Mouse (Mus musculus) duodenum, adult 2 months (tissue): ENCODE results near the gene Tmc4. TPM values are rescaled to one million over a fixed set of nuclear protein-coding genes. Genes with fewer than 3 reads are reported as not detected.

Experiments used
- polyA plus RNA-seq: library from polyadenylated mRNA; depleted of rRNA; stranded (reverse); fragments of >200 nt; gene quantifications from 2 replicates; pipeline ENCODE4 v1.2.3, GENCODE M21; 2012; ENCODE audit warnings: low replicate concordance; rRNA removed

Gene Tmc4
- 201 and 223 TPM in 2 replicates for polyA plus RNA-seq

DNA sequence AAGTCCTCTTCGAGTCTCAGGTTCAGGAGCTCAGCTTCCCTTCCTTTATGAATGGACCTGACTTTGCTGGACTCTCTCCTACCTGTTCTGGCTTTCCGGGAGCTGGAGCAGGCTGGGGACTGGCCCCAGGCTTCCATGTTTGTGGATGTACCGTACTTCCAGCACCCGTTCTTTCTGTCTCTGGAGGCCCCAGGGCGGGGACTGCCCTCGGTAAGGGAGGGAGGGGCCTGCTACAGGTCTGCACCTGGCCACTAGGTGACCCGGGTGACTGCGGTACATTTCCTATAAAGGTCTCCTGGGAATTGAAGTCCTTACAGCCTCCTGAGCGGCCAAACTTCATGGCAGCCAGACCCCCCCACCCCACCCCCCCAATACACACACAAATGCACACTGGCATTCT, at the start of gene Tmc4:
Gene Tmc4 (minus strand): TSS at position 212 of the 400 bp plus-strand sequence.

DNA sequence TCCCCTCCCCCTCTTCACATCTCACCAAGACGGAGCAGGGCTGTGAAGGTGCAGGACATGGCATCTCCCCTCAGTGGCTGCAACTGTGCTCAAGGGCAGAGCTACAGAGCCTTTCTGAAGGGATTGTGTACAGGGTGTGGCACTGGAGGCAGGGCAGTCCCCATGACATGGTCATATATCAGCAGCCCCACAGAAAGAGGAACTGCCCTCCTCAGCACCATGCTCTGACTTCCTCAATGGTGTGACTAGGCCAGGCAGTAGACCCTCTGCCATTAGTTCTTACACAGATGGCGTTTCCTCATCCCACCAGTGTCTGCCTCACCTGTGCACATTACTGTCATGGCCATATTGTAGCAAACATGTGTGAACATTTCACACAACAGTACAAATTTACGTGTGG, 42.9 kb upstream of the Tmc4 start, which contains the start of gene Pirb:
Gene Pirb (minus strand): TSS at position 124 of the 400 bp plus-strand sequence.

DNA sequence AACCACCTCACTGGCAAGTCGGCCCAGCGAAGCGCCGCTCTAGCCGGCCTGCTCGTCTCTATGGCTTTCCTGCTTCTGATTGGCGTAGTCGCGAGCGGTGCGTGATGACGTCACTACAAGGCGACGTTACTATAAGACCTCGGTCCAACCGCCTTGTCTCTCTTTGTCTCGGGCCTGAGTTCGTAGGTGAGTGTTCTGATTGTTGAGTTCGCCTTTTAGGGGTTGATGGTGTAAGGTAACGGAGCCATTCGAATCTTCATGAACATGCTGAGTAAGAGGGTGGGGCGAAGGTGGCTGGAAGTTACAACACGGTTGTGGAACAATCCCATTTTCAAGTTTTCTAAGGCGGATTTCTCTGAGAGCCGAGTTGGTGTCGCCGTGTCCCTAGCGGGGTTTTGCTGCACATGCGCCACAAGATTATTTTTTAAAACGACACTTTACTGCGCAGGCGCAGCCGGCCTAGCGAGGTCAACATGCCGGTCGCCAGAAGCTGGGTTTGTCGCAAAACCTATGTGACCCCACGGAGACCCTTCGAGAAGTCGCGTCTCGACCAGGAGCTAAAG, 26.6 kb upstream of the Tmc4 start, which contains the start of gene Rps9:
Gene Rps9 (plus strand): TSS at position 115 of the 563 bp plus-strand sequence.

DNA sequence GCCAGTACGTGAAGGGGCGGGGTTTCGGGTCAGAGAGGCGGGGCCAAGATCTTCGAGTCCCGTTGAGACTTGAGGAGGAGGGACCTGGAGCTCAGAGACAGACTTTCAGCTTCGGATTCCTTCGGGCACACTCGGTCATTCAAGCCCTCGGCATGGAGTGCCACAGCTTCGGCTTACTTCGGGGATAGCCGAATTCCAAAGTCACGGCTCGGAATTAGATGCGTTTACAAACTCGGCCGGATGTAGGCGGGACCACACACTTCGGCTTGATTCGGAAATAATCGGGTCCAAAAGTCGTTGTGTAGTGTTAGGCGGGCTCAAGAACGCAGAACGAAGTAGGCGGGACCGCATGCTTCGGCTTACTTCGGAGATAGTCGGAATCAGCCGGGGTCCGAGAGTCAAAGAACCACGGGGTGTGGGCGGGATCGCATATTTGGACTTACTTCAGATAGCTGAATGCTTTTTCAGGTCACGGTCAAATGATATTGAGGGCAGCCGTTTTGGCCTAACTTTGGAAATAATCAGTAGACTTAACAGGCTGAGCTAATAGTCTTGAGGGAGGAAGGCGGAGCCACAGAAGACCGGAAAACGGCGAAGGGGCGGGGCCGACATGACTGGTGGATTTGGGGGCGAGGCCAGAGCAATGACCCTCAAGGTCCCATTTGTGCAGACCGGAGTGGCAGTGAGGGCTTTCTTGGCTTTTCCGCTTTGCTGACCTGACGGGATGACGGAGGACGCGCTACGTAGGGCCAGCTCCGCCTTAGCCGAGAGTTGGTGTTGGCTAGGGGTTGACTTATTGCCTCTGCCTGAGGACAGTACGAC, 15.8 kb upstream of the Tmc4 start, which contains the start of gene Mboat7:
Gene Mboat7 (minus strand): TSS at position 537 of the 822 bp plus-strand sequence.

DNA sequence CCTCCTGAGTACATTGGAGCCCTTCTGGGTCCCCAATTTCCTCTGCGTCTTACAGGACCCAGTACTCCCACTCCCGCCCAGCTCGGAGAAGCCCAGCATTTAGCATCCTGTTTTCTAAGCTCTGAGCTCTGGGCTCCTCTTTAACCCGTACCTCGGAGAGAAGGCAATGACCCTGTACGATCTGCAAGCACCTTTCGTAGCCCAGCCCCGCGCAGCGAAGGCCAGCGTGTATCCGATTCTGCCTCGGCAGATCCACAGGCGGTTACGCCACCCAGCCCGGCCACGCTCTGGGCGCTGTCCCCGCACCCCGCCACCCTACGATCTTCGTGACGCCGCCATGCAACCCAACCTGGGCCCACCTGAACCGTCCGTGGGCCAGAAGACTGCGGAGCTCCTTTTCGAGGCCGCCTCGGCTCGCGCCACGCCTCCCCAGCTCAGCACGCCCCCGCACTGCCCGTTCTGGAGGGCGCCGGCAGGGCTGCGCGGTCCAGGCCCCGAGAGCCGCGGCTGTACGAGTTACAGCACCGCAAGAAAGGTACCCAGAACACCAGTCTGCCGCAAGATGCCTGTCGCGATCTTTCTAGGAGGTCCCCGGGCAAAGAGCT, 15.1 kb upstream of the Tmc4 start, which contains the start of gene Tsen34:
Gene Tsen34 (plus strand): TSS at position 482 of the 605 bp plus-strand sequence.

DNA sequence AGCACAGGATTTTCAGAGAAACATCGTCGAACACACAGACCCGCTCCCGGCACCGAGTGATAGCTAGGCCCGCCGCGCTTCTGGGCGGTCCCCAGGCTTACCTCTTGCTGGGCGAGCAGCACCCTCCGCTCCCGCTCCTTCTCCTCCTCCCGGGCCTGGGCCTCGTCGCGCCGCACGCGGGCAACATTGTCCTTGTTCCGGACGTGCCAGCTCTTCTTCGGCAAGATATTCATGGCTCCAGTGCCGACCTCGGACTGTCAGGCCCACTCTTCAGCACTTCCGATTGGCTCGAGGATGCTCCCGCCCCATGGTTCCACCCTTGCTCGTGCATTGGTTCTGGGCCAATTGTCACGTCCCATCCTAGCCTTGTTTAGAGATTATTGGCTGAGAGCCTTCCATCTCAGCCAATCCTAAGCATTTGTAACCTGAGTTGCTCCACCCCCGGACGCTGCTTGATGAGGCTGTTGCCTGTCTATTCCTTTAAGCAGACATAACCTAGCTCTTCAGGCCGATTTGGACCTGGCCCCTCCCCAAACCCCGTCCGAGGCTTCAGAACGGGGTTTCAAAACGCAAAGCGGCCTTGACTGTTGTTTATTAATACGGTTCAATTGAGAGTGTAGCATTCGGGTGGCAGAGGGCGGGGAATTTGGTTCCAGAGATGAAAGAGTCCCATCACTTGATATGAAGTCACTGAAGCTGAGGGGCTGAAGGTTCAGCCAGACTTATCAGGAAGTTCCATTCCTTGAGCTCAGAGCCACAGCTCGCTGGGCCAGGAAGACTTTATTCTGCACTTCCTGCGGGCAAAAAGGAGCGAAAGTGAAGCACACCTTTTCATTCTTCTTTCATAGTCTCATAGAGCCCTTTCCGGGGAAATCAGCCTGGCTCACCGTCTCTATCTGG, 11.9 kb downstream of the Tmc4 start, which contains the start of gene Leng1:
Gene Leng1 (minus strand): TSS at position 626 of the 900 bp plus-strand sequence.

DNA sequence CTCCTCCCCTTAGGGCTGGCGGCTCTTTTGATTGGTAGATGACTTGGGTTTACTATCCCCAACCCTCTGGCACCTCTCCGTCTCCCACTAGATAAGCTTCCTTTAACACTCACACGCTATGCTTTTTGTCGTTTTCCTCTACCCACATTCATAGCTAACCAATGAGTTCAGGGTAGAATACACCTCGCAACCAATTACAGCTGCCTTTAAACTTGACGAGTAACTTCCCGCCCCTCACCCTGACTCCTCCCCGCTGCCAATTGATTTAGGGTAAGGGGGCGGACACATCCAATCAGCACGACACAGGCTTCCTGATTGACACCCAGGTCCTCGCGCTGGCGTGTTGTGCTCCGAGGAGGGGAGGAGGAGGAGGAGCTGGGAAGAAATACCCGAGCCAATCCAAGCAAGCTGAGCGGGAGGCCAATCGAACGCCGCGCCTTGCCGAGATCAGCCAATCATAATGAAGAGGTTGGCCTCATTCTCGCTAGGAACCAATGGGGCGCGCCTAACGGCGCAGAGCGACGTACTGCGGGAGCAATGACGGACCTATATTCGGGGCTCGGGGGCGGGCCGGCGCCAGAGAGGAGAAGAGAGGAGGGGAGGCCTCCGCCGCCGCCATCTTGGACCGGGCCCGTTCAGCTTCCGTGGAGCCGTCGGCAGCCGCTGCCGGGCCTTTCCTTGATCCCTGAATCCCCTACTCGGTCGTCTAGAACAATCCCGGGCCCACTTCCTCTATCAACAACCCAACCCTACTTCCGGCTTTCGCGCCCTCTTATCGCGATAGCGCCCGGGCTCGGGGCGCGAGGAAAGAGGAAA, 32.5 kb downstream of the Tmc4 start, which contains the start of gene Cnot3:
Gene Cnot3 (plus strand): TSS at position 597 of the 816 bp plus-strand sequence.

DNA sequence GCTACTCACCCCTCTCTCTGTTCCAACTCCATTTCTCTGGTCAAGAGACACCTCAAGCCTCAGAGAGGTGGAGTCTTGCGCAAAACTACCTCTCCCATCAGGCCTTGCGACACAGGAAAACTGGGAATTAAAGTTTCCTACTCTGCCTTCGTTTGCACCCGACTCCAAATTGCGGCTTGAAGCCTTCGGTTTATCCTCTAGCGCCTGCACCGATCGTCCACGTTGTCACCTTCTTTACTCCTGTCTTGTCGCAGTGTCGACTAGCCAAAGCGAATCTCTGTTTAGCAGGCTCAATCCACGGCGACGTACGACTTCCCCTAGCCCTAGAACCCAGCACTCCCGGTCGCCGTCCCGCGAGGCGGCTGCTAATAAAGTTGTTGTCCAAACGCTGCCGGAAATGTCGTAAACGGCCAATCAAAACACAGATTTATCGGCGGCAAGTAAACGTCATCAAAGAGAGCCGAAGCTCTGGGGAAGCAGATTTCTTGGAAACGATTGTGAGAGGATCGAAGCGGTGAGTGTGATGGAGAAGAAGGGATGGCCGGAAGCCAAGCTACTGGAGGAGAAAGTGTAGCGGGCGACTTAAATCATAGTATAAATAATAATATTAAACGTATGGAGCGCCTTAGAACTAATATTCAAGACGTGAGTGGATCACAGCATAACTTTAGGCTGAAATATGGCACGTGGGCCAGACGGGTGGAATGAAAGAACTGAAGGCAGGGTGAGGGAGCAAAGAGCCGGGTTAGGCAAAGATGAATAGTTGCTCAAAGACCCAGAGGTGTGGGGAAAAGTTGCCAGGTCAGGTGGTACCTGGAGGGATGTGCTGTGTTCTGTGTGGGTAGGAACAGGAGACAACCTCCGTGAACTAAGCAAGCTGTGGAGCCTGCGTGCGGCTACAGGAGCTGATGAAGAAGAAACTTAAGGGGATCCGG, 47.5 kb downstream of the Tmc4 start, which contains the start of the genes Tfpt and Prpf31:
Gene Tfpt (minus strand): TSS at position 387 of the 935 bp plus-strand sequence.
Gene Prpf31 (plus strand): TSS at position 443 of the 935 bp plus-strand sequence.

DNA sequence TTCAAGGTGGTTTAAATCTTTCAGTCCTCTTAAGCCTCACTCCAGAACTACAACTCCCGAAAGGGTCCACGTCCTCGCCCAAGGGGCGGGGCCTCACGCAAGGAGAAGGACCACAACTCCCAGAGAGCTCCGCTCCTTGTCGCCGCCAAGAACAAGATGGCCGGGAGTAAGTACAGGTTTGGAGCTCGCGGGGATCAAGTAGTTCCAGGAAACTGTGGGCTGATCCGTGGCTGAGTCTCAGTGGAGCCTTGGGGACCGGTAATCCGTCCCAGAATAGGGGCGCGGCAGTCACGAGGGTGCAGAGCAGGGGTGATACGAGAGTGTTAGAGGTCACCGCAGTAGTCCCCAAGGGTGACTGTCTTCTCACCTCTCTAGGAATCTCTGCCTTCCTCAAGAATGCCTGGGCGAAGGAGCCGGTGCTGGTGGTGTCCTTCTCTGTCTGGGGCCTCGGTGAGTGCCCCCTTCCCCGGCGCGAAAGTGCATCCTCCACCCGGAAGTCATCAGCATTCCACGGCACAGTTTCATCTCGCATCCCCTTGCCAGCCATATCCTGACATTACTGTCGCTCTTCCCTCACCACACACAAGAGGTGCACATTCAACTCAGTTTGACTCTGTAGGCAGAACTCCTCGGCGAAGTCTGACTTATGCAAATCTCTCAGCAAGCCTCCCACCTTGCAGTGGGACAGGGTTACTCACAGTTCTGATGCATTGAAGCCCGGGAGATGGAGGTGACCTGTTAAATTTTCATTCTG, 59.9 kb downstream of the Tmc4 start, which contains the start of gene Ndufa3:
Gene Ndufa3 (plus strand): TSS at position 132 of the 754 bp plus-strand sequence.

DNA sequence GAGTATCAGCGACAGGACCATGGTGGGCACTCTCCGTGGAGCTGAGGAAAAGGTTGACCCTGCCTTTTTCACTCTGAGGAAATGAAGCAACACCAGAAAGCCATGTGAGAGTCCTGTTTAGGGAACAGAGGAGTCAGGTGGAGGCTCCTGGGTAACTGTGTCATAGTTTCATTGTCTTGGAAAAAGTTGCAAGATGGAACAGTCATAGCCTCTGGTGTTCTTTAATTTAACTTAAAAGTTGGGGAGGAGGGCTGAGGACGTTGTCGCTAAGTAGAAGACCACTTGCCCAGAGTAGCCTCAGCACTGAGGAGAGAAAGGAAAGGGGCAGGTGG, 61.3 kb downstream of the Tmc4 start, which contains the start of gene Oscar:
Gene Oscar (minus strand): TSS at position 101 of the 332 bp plus-strand sequence.

Other genes starting within 250 kb of the Tmc4 start
- gene Tarm1, start 174.9 kb downstream of the Tmc4 start, polyA plus RNA-seq, result not detected in 2 replicates
- gene Oscar, start 61.4 kb downstream of the Tmc4 start, polyA plus RNA-seq, result 0.26 TPM in 1 of 2 replicates, not detected in the other
- 287 and 393 TPM in 2 replicates for gene Ndufa3, start 60.2 kb downstream of the Tmc4 start, polyA plus RNA-seq
- 3.6 and 7.9 TPM in 2 replicates for gene Tfpt, start 47.6 kb downstream of the Tmc4 start, polyA plus RNA-seq
- gene Prpf31, start 47.6 kb downstream of the Tmc4 start, polyA plus RNA-seq, result 12.2 and 16.7 TPM in 2 replicates
- gene Cnot3, start 32.3 kb downstream of the Tmc4 start, polyA plus RNA-seq, result 87.7 and 89.5 TPM in 2 replicates
- gene Leng1, start 11.7 kb downstream of the Tmc4 start, polyA plus RNA-seq, result 2.2 and 2.7 TPM in 2 replicates
- gene Tsen34, start 15.3 kb upstream of the Tmc4 start, polyA plus RNA-seq, result 92.9 and 131 TPM in 2 replicates
- 53.2 and 59.5 TPM in 2 replicates for gene Mboat7, start 16.0 kb upstream of the Tmc4 start, polyA plus RNA-seq
- 322 and 616 TPM in 2 replicates for gene Rps9, start 26.4 kb upstream of the Tmc4 start, polyA plus RNA-seq
- gene Pirb, start 42.8 kb upstream of the Tmc4 start, polyA plus RNA-seq, result 3.8 and 4.1 TPM in 2 replicates
- 0.07 TPM in 1 of 2 replicates, not detected in the other for gene Gm15448, start 148.1 kb upstream of the Tmc4 start, polyA plus RNA-seq
- 0.16 and 0.31 TPM in 2 replicates for gene Pira2, start 167.5 kb upstream of the Tmc4 start, polyA plus RNA-seq
- 0.43 TPM in 1 of 2 replicates, not detected in the other for gene Gm14548, start 220.6 kb upstream of the Tmc4 start, polyA plus RNA-seq
- gene Lilra6, start 237.9 kb upstream of the Tmc4 start, polyA plus RNA-seq, result 0.34 and 1.3 TPM in 2 replicates